Mouse (Mus musculus) v-Abl transformed pro-B cells (cell line): ENCODE data around the gene Ninj2.

Source experiments
- in situ Hi-C, 2 experiments: fragments of 400-800 bp; cut with MboI; formaldehyde crosslinking; loops; one replicate each; pipeline ENCODE4 v1.15.1; 2025; ENCODE audit not compliant: unreplicated experiment in 2 of 2

Gene Ninj2

DNA sequence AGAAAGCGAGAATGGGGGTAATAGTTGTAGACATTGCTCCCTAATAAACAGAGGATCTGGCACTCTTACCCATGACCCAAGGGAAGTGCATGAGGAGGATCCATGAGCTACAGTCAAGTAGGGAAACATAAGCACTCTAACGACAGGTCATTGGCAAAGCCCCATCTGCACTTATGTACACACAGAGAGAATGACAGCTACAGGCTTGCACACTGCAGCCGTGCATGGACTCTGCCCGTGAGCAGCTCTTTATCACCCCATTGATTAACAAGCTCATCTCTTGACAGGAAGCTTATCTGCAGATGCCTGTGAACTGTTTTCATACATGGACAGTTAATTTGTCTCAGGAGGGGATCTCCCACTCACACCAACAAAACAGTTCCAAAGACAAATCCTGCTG, 74.4 kb downstream of the Ninj2 start:
- in situ Hi-C loops: no loop called here

DNA sequence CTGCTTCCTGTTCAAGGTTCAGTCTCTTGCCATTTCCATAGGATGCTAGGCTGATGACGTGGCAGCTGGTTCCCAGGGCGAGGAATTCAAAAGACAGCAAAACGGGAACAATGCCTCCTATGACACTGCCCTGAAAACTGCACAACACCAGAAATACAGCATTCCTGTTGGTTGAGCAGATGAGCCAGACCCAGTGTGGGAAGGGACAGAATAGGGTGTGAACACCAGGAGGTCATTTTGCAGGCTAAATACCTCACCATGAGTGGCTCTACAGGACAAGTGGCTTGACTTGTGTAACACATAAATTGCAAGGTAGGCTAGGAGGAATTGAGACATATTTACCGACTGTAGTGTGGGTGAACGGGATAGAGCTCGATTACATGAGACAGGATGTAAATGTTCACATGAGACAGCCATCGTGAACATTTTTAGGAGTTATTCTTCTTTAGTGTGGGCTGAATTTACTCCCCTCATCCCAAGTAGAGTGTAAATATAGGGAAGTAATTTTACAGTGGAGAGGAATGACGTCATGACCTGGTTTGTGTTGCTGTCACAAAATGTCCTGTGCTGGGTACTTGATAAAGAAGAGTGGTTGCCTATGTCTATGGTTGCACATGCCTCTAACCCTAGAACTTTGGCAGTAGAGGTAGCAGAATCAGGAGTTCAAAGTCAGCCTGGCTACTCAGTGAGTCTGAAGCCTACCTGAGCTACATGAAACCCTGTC, 79.3 kb downstream of the Ninj2 start:
- in situ Hi-C loops: no loop called here

DNA sequence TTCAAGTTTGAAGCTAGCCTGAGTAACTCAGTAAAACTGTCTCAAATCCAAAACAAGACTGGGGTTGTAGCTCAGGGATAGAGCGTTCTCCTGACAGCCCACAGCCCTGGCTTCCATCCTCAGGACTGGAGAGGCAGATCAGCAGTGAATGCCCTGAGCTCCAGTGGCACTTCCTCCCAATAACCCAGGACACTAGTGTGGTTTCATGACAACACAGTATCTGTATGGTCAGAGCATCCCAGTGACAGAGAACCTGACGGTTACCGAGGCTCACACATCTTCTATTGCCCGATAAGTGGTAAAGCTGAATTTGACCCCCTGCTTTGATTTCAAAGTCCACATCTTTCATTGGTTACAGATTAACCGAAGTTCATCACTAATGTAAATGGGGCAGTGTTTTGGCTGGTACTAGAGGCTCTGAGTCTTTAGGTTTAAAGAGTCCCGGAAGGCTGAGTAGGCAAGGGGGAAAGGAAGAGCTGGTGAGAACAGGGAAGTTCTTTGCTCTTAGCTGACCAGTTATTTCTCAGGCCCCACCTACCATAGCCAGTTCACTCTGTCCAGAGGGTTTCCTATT, 81.0 kb downstream of the Ninj2 start:
- in situ Hi-C loops: no loop called here

DNA sequence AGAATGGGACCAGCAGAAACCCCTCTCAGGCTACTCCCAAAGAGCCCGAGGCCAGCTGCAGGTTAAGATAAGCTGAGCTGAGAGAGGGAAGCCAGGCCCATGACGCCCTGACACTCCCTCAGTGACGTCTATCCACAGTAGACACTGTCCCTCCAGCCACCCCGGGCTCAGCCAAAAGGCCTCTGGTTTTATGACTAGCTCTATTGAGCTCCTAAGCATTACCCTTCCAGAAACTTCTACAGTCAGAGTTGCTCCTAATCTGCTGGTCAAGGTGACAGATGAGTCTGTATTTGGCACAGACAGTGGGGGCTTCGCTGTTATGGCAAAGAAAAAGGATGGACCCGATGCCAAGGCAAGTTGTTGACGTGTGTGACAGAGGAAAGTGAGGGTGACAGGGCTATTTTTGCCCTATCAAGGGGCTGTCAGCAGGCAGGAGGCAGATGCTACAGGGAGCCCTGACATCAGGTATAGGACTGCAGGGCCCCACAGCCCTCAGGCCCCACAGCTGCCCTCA, 81.5 kb downstream of the Ninj2 start:
- in situ Hi-C loops: no loop called here

DNA sequence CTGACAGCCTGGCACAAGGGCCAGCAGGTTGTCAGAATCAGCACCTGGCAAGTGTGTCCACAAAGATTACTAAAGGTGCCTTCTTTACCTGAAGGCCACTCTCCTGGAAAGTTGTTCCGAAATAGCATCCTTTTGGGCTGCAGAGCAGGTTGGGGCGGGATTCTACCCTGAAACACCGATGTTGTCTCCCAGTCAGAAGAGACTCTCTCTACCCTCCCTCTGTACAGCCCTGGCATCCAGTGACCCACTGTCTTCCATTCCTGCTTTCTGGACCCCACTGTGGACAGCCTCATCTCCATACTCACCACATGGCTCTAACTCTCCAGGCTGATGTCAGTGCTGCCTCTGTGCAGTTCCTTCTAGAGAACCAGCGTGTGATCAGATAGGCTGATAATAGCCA, 82.5 kb downstream of the Ninj2 start:
- in situ Hi-C loops: no loop called here

DNA sequence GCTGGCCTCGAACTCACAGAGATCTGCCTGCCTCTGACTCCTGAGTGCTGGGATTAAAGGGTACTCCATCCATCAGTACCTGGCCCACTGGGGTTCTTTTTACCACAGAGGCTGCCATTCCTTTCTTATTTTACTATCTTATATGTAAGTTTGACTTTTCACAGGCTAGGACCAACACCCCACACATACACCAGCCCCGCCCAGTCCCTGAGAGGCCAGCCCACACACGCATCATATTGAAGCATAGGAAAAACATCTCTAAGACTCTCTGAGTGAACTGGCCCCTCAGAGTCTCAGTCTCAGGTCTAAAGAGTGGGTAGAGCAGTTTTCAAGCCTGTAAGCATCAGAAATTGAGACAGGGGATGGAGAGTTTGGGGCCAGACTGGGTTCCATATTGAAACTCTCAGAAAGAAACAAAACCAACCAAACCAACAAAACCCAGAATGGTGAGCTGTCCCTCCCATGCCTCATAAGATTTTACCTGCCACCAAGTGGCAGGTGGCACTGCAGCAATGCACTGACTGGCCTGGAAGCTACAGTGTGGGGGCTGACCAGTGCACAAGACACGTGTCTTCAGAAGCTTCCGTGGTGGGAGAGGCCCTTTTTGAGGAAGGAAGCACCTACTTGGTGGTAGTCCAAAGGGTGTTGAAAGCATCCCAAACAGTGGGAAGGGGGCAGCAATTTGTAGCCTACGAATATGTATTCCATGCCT, 86.0 kb downstream of the Ninj2 start:
- in situ Hi-C loops: no loop called here

DNA sequence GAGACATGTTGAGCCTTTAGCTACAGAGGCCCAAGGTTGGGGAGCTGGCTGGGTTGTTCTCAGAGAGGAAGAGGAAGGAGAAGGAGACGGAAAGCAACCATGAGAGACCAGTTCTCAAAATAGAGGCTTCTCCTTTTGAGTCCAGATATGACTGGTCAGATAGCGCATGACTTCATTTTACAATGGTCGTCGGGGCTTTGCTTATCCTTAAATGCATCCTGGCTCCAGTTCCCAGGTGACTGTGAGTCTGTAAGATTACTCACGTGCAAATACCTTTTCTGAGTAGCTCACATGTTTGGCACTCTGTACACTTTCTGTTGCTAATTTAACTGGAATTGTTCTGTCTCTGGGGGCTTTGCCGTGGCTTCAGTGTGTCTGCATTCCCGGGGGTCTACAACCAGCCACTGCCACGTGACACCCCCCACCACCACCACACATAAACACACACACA, 86.6 kb downstream of the Ninj2 start:
- in situ Hi-C loops: loop anchor here in 1 of 2 experiments (5.0 kb wide), 2 partner anchors 67 to 137 kb away; no protein-coding TSS in a partner anchor

DNA sequence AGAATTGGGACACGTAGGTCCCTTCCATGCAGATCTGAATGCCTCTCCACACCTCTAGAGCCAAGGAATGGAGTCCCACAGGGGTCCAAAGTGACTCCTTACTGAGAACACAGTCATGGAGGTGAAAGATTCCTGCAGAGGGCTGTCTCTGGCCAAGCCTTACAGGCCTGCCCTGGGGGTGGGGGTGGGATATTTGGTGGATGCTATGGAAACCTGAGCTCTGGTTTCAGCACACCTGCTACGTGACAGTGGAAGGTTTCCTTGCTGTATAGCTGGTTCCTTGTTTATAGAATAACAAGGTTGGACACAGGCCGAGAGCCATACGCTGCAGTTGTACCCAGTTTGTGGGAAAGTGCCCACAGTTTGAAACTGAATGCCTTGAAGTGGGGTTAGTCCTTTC, 87.3 kb downstream of the Ninj2 start:
- in situ Hi-C loops: loop anchor here in 1 of 2 experiments (5.0 kb wide), 2 partner anchors 68 to 138 kb away; no protein-coding TSS in a partner anchor

DNA sequence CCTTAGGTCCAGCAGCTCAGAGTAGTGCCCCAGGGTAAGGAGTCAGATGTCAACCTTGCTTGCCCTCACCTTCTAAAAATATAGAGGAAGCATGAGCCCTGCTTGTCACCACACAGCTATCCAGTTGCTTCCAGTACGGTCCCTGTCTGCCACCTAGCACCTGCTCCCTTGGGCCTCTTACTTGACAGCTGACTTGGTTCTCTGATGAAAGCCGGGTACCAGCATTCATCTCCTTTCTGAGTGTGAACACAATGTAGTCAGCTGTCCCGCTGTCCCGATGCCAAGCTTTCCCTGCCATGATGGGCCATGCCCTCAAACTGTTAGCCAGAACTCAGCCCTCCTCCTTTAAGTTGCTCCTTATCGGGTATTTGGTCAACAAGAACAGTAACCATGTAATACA, 89.0 kb downstream of the Ninj2 start:
- in situ Hi-C loops: loop anchor here in 1 of 2 experiments (5.0 kb wide), 2 partner anchors 70 to 140 kb away; no protein-coding TSS in a partner anchor

DNA sequence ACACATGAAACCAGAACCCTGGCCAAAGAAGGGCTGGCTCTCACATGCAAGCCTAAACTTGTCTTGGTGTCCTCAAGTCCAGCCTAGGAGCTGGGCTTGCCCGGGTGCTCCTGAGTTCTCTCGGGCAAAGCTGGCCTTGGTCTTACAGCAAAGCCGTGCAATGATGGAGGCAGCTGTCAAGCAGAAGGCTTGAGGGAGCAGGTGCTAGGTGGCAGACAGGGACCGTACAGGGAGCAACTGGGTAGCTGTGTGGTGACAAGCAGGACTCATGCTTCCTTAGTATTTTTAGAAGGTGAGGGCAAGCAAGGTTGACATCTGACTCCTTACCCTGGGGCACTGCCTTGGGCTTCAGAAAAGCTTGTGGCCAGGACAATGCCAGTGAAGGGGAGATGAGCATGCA, 90.6 kb downstream of the Ninj2 start:
- in situ Hi-C loops: loop anchor here in 1 of 2 experiments (5.0 kb wide), 2 partner anchors 71 to 141 kb away; no protein-coding TSS in a partner anchor

DNA sequence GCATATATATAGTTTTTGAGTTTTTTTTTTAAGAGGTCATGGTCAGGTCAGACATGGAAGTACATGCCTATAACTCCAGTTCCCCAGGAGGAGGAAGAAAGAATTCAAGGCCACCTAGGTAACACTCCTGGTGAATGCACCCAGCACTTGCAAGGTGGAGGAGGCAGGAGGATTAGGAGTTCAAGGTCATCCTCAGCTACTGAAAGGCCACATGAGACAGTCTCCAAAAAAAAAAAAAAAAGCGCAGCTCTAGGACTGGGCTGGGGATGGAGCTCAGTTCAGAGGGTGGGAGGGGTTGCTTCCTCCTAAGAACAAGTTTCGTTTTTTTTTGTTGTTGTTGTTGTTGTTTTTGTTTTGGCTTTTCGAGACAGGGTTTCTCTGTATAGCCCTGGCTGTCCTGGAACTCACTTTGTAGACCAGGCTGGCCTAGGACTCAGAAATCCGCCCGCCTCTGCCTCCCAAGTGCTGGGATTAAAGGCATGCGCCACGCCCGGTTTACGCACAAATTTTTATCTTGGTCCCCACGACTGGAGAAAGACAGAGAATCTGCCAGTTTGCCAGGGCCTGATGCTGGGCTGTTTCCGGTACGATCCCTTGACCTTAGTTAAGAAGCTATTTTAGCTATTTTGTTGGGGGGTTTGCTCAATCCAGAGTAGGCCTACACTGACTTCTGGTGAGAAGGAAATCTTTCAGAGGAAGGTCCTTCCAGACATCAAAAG, 92.0 kb downstream of the Ninj2 start:
- in situ Hi-C loops: loop anchor here (5.0 kb wide), 3 partner anchors 33 to 143 kb away; no protein-coding TSS in a partner anchor

DNA sequence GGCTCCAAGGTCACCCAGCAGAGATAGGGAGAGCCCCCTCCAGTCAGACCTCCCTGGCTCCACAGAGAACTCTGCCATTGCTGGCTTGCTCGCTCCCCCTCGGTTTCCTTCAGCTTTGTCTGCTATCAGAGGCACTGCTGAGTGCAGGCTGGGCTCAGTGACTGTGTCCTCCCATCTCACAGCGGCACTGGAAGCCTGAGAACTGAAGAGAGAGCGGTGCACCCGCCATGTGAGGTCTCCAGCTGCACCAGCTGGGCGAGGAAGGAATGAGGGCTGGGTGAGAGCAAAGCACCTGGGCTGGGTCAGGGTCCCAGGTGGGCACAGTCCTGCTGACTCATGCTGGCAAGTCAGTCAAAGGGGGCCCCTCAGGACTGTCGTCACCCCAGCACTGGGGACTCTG, 92.6 kb downstream of the Ninj2 start:
- in situ Hi-C loops: loop anchor here (5.0 kb wide), 3 partner anchors 33 to 143 kb away; no protein-coding TSS in a partner anchor

DNA sequence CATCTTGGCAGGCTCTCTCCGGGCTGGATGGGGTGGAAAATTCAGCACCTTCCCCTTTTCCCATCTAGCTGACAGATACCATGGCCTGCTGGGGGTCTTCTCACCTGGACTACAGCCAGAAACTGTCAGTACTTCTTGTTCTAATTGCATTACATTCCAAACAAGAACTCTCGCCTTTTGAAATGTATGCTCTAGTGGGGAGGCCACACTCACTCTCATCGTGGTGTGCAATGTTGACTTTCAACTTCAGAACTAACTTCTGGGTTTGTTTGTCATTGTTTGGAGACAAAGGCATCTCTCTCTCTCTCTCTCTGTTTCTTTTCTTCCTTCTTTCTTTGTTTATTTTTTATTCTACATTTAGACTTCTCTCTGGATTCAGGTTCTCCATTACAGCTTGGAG, 93.4 kb downstream of the Ninj2 start:
- in situ Hi-C loops: loop anchor here (5.0 kb wide), 3 partner anchors 34 to 144 kb away; no protein-coding TSS in a partner anchor

DNA sequence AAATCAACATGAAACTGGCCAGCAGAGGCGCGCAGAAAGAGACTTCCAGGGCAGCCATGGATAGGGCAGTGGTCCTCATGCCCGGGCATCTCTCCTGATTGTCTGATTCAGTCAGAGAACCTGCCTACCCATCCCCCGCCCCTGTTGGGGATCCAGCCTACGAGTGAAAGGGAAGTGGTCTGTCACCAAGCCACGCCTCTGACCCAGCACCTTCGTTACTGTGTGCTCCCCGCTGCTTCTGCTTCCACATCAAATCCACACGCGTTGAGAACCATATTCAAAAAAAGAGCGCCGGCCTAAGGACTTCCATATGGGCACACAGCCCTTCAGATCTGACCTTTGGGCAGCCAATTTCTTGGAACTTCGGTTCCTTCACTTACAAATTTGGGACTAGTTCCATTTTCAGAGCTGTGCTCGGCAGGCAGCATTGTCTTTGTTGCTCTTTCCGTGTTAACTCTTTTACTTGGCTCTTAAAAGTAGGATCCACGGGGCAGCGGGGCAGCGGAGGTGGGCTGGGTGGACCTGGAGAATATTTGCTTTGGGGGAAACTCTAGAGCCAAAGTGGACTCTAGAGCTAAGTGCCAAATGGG, 94.5 kb downstream of the Ninj2 start:
- in situ Hi-C loops: loop anchor here (5.0 kb wide), 3 partner anchors 35 to 145 kb away; no protein-coding TSS in a partner anchor

DNA sequence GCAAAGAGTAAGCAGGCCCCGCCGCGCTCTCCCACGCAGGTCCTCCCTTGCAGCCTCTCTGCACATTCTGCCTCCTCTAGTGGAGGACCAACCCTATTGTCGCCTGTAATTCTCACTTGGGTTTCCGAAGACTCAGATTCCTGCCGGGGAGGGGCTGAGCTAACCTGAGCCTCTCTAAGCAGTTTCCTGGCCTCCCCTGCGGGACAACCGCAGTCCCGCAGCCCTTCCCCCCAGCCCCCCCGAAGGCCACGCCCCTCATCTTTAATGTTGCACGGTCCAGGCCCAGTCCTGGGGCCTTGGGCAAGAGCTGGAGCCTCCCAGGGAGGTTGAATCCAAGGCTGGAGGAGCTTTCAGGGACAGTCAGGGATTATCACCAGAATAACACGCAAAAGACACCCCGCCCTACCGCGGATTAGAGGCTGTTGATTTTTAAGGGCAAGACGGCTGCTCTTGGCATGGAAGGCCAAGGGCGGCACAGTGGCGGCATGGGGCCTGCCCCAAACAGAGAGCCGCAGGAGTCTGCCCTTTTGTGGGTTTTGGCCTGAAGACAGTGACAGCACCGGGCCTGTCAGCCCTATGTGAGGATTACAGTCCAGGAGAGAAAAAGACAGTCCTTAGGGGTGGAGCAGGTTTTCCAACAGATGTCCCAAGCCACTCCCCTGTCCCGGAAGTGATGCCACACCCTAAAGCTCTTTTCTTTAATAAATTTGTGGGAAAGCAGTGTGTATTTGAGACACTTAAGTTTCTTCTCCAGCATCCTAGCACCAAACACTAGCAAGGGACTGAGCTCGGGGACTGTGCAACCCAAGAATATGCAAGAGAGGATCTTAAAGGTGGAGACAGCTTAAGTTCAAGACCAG, 95.5 kb downstream of the Ninj2 start:
- in situ Hi-C loops: loop anchor here (5.0 kb wide), 3 partner anchors 36 to 146 kb away; no protein-coding TSS in a partner anchor

DNA sequence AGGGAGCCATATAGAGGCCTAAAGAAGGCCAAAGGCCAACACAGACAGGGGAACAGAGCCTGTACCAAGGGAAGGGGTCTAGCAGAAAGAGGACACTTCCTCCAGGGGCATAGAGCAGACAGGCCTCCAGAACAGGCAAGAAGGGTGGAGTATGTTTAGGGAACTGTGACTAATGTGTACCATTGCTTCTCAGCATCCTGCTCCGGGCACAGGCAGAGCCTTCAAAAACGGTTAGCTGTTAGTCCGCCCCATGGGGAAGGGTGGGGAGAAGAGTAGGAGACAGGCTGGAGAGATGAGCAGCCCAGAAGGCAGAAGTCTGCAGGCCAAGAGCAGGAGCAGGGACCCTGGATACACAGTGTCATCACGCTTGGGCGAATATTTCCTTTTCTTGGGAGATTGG, 96.1 kb downstream of the Ninj2 start:
- in situ Hi-C loops: loop anchor here (5.0 kb wide), 3 partner anchors 37 to 147 kb away; no protein-coding TSS in a partner anchor

DNA sequence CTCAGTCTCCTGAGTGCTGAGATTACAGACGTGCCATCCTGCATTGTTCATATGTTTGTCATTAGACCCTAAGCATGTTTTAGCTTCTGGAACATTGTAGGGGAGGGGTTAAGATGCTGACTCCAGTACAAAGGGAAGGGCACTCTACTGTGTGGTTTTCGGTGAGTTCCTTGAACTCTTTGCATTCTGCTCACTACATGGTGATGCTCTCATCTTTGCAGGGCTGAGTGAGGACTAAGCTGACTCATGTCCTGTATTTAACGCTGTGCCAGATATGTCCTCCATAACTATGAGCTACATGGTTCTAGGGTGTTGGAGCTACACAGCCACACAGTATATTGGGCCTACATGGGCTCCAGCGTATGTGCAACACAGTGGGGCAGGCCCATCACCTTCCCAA, 97.2 kb downstream of the Ninj2 start:
- in situ Hi-C loops: loop anchor here (5.0 to 10.0 kb wide), 2 partner anchors 188 to 246 kb away; no protein-coding TSS in a partner anchor

DNA sequence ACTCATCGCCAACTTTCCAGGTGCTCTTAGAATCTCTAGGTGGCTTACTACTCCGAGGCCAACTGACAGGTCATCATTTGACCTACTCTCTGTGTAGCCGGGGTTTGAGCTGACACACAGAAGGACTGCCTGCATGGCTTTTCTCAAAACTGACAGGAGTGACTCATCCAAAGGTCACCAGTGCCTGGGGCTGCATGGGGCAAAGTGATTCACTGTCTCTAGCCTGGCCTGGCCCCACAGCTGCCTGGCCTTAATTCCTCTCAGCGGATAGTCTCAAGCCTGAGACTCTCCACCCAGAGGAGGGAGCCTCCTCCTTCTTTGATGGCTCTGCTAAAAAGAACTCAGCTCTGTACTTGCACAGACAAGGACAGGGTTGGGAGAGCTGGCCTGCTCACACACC, 97.8 kb downstream of the Ninj2 start:
- in situ Hi-C loops: loop anchor here (5.0 to 10.0 kb wide), 2 partner anchors 189 to 246 kb away; no protein-coding TSS in a partner anchor
